Mouse (Mus musculus) spleen, adult 18-20 months (tissue): ENCODE data around the gene Chrm5.
A peak's percentile ranks its signal among the peaks of the same experiment; 100 is the strongest.
"Not testable (repeated sequence)": the region's sequence is repeated elsewhere in the genome, so short reads cannot be mapped to it uniquely, and the experiment has no call there.

Experiments used
- DNase-seq, 2 experiments: peaks; one replicate each; pipeline ENCODE4 v3.0.0; 2022; ENCODE audit warnings: mixed read lengths in 2 of 2

Chrm5 gene

GRCm38 (mm10) chr2:112481564-112481963, 995 bp upstream of the Chrm5 start:
- no peak for DNase-seq

- no peak for DNase-seq
Observed at GRCm38 (mm10) chr2:112476554-112476953, 4.0 kb downstream of the Chrm5 start.

- no peak for DNase-seq
Observed at GRCm38 (mm10) chr2:112474997-112475724, 5.4 kb downstream of the Chrm5 start.

- DNase-seq: no peak
Observed at GRCm38 (mm10) chr2:112472076-112472475, 8.5 kb downstream of the Chrm5 start.

- no peak for DNase-seq
Observed at GRCm38 (mm10) chr2:112470961-112471381, 9.6 kb downstream of the Chrm5 start.

- DNase-seq: no peak
Observed at GRCm38 (mm10) chr2:112469542-112469941, 11.0 kb downstream of the Chrm5 start.

- DNase-seq: no peak
Observed at GRCm38 (mm10) chr2:112460557-112460956, 20.0 kb downstream of the Chrm5 start.

GRCm38 (mm10) chr2:112454862-112455564, 25.6 kb downstream of the Chrm5 start, which contains the start of gene Emc7:
Gene Emc7, plus strand, starts transcription at chr2:112454997.
- DNase-seq: peak; percentile 95 to 96

GRCm38 (mm10) chr2:112454125-112454861, 26.3 kb downstream of the Chrm5 start:
- no peak for DNase-seq

- DNase-seq: not testable (repeated sequence)
Observed at GRCm38 (mm10) chr2:112452513-112452912, 28.1 kb downstream of the Chrm5 start.

GRCm38 (mm10) chr2:112449597-112450296, 30.8 kb downstream of the Chrm5 start:
- peak in 1 of 2 experiments; percentile 25 for DNase-seq

- no peak for DNase-seq
Observed at GRCm38 (mm10) chr2:112448510-112449059, 32.0 kb downstream of the Chrm5 start.

- DNase-seq: not testable (repeated sequence)
Observed at GRCm38 (mm10) chr2:112448046-112448445, 32.5 kb downstream of the Chrm5 start.

GRCm38 (mm10) chr2:112445511-112445910, 35.1 kb downstream of the Chrm5 start:
- no peak for DNase-seq

GRCm38 (mm10) chr2:112443491-112443890, 37.1 kb downstream of the Chrm5 start:
- no peak for DNase-seq

GRCm38 (mm10) chr2:112437589-112437988, 43.0 kb downstream of the Chrm5 start:
- no peak for DNase-seq

GRCm38 (mm10) chr2:112436292-112436691, 44.3 kb downstream of the Chrm5 start:
- DNase-seq: no peak

GRCm38 (mm10) chr2:112433359-112433758, 47.2 kb downstream of the Chrm5 start:
- no peak for DNase-seq

GRCm38 (mm10) chr2:112432523-112432922, 48.0 kb downstream of the Chrm5 start:
- no peak for DNase-seq

GRCm38 (mm10) chr2:112430403-112430802, 50.2 kb downstream of the Chrm5 start:
- no peak for DNase-seq

GRCm38 (mm10) chr2:112429665-112430064, 50.9 kb downstream of the Chrm5 start:
- no peak for DNase-seq
